Mouse (Mus musculus) left cerebral cortex, adult 11 months (tissue): ENCODE data around the gene Tmem150b.

Experiments
- DNase-seq: peaks from one replicate; pipeline ENCODE4 v3.0.0; 2022; ENCODE audit warnings: low spot score

Tmem150b gene

DNA sequence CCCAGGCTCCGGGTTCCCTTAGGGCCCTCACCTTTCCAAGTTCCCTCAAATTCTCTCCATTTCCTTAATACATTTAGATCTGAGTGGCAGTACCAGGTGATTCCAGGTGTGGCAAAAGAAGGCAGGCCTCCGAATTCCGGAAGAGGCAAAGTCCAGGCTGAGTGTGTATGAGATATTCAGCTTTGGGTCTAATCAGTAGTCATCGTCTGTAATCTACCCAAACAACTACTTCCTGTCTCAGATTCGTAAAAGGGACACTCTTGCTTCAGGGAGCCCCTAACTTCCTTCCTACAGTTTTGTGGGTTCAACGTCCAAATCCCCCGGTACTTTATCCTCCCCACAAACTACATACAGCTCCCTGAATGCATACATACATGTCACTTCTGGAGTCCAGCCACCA lies at the start of gene Tmem150b:
Tmem150b (minus strand) TSS at position 81 of the 400 bp plus-strand sequence.
- no peak for DNase-seq

DNA sequence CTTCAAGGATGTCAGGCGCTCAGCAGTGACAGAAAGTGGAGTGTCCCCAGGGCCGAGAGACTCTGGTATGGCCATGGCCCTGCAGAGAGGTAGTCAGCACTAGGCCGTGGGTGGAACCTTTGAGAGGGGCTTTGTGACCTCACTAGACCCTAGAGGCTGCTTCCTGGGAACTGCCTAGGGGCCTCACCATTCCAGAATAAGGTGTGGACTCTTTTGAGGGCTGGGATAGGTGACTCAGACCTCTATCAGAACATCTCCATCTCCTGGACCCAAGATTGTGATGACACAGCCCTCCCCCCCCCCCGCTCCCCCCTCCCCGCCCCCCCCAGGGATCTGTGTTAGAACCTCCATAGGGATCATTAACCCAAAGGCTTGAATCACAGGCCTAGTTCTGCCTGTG lies 46.2 kb upstream of the Tmem150b start, which contains the start of gene Fam71e2:
Fam71e2 (minus strand) TSS at position 101 of the 400 bp plus-strand sequence.
- no peak for DNase-seq

GRCm38 (mm10) chr7:4764946-4765710 lies 40.1 kb upstream of the Tmem150b start:
- DNase-seq: no peak

DNA sequence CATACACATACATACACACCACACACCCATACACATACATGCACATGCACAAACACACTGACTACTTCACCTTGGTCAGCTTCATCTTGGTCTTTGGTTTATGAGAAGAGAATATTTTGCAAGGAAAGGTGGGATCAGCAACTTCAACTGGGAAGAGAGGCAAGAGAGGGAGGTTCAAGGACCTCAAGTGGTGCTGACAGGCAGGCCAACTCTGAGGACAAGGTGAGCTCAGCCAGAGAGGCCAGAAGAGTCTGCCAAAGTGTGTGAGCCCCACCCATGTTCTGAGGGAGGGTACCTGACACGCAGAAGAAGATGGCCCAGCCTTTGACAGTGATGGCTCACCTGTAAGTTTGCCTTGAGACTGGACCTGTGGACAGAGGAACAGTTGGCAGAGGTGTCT lies 34.6 kb upstream of the Tmem150b start:
- DNase-seq: no peak

DNA sequence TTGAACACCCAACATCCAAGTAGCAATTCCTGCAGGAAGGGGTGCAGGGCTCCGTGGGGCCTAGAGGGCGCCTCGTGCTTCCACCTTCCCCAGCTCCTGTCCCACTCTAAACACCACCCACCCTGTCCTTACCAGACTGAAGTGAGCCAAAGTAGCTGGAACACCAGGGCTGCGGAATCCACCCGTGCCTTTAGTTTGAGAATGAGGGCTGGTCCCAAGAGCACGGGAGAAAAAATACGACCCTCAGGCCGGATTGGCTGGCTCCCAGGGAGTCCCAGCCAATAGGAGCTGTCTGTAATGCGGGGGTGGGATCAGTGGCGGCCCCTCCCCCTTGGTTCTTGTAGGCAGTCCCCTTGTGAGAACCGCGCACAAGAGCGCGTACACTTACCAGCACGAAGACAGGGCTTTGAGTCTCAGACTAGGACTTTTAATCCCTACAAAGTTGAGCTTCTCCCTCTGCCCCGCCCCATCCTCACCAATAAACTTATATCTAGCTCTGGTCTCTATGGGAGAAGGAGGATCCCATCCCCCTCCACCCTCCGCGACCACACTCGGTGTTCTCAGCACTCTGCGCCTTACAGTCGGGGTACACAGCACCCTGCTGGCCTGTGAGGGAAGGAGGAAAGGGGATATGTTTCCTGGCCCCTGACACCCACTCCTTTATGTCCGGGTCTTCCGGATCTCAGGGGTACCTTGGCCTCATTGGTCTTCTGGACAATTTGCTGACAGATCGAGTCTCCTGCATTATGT lies 27.9 kb upstream of the Tmem150b start, which contains the start of gene Cox6b2:
Cox6b2 (minus strand) TSS at position 274 of the 750 bp plus-strand sequence.
- peak; percentile 68 for DNase-seq

- DNase-seq: no peak
Measured at GRCm38 (mm10) chr7:4751971-4752820, 27.1 kb upstream of the Tmem150b start.

DNA sequence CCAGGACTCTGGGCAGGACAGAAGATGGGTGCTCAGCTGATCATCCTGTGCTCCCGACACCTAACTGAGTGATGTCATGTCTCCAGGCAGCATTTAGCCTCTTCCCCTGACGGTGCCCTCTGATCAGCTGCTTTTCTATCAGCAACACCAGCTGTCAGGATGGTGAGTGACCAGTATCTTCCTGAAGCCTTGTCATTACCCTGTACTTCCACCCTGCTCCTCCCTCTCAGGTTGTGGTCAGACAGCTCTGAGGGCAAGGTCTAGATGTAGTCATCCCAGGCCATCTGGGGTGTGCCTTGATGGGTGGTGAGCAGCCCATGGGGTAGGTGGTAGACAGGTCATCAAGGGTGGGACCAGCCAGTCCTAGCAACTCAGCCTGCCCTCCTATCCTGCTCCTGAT lies 24.1 kb upstream of the Tmem150b start:
- DNase-seq: no peak

DNA sequence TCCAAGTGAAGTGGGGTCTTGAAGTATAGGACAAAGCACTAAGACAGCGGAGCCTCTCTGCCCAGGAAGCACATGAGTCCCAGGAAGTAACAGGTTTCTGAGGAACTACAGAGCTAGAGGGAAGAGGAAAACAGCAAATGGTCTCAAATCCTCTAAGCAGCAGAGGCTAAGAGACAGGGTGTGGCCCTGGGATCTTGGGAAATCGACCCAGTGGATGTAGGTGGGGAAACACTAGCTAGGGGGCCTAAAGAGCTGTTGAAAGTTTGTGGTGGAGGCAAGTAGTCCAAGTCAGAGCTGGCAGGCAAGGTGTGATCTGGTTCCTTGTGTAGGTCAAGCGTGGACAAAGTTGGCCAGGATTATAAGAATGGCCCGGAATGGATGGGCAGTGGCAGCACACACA lies 23.3 kb upstream of the Tmem150b start:
- no peak for DNase-seq

DNA sequence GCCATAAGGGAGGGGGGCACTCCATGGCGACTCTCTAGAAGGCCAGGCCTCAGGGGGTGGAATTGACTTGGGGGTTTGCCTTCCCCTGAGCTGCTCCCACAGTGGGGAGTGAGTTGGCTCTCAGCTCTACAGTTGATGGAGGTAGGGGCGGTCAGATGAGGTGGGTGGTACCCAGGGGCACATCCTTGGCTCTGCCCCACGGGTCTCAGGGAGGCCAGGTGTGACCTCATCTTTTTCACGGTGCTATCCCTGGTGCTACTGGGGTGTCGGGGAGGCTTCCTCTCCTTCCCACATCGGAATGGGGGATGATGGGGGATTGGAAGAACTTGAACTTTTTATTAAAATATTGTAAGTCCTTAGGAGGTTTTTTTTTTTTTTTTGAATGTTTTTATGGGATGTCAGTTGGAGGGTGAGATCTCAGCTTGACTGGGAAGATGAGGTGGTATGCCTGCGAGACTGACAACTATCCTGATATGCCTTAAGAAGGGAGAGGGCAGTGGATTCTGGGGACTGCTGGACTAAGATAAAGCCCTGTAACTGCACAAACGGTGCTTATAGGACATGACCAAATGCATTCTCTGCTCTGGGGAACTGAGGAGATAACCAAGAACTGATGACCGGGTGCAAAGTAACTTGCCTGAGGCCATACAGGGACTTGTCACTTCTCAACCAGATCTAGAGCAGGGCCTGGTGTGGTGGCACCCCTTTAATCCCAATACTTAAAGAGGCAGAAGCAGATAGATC lies 22.3 kb upstream of the Tmem150b start:
- DNase-seq: no peak

DNA sequence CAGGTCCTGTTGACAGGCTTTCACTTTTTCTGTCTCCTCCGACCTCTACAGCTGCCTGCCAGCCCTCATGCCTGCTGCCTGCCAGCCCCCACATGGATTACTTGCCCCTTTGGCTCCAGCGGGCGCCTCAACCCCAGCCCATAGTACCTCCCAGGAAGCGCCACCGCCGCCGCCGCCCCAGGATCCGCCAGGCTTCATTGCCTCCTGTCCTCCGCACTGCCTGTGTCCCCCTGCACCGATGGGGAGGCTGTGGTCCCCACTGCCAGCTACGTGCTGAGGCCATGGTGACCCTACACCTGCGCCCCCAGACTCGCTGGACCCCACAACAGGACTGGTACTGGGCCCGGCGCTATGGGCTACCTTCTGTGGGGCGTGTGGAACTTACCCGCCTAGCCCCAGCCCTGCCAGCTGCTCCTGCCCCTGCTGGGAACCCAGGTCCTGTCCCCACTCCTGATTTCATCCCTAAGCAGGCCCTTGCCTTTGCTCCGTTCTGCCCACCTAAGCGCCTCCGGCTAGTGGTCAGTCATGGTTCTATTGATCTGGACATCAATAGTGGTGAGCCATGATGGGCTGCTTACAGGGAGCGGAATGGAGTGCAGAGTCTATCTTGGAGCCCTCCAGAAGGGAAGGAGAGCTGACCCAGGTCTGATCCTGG lies 21.4 kb upstream of the Tmem150b start:
- no peak for DNase-seq

GRCm38 (mm10) chr7:4744886-4745285 lies 19.8 kb upstream of the Tmem150b start:
- no peak for DNase-seq

DNA sequence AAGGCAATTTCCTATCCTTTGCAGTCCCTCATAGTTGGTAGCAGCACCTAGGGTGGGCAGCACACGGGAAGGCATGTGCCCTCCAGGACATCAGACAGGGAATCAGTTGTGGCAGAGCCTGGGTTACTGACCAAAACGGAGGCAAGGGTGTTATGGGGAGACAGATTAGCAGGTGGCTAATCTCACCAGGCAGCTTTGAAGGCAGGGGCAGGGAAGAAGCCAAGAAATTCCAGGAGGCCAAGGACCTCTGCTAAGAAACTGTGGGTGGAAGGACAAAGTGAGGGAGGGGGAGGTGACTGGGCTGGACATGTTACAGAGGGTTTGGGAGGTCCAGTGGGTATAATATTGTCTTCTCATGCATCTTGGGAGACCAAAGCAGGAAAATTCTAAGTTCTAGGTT lies 18.3 kb upstream of the Tmem150b start:
- DNase-seq: no peak

- no peak for DNase-seq
Measured at GRCm38 (mm10) chr7:4742482-4742819, 17.4 kb upstream of the Tmem150b start.

DNA sequence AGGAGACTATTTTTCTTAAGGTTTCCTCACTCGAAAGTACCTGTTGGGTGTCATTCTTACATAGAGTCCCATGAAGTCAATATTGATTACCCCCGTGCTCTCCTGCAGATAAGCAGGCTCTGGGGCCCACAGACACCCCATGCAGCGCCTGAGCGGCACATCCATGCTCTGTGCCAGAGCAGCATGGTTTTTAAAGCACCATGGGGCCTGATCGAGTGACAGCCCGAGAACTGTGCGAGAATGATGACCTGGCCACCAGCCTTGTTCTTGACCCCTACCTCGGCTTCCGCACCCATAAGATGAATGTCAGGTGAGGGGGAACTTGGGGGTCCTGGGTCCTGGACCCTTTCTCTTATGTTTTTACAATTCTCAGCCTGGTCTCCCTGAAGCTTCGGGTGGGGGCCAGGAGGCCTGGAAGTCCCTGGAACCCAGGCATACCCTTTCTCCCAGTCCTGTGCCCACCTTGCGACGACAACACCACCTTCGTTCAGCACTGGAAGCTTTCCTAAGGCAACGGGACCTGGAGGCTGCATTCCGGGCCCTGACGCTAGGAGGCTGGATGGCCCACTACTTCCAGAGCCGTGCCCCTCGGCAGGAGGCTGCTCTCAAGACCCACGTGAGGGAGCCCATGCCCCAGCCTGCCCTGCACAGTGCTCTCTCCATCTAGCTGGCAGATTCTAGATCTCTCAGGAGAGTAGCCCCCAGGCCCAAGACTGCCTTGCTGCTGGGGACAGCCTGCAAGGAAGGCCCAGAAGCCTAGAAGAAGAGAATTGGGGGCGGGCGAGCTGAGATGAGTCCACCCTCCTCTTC lies 16.8 kb upstream of the Tmem150b start:
- DNase-seq: no peak

- DNase-seq: no peak
Measured at GRCm38 (mm10) chr7:4741151-4741550, 16.1 kb upstream of the Tmem150b start.

GRCm38 (mm10) chr7:4740309-4740727 lies 15.3 kb upstream of the Tmem150b start:
- DNase-seq: no peak

GRCm38 (mm10) chr7:4739544-4740275 lies 14.7 kb upstream of the Tmem150b start, which contains the start of gene Kmt5c:
TSS of gene Kmt5c (plus strand) at chr7:4740115.
- peak; percentile 99 for DNase-seq

GRCm38 (mm10) chr7:4739041-4739543 lies 14.0 kb upstream of the Tmem150b start:
- no peak for DNase-seq

GRCm38 (mm10) chr7:4732968-4733392 lies 7.9 kb upstream of the Tmem150b start:
- no peak for DNase-seq
